Mouse (Mus musculus): Measurements from ENCODE around the gene Khdc1c. TPM values are rescaled to one million over a fixed set of nuclear protein-coding genes. Genes with fewer than 3 reads are reported as not detected.
"Not testable (repeated sequence)": the region's sequence is repeated elsewhere in the genome, so short reads cannot be mapped to it uniquely, and the experiment has no call there.

The Khdc1c gene
- polyA plus RNA-seq, 1 experiment, result not detected

DNA sequence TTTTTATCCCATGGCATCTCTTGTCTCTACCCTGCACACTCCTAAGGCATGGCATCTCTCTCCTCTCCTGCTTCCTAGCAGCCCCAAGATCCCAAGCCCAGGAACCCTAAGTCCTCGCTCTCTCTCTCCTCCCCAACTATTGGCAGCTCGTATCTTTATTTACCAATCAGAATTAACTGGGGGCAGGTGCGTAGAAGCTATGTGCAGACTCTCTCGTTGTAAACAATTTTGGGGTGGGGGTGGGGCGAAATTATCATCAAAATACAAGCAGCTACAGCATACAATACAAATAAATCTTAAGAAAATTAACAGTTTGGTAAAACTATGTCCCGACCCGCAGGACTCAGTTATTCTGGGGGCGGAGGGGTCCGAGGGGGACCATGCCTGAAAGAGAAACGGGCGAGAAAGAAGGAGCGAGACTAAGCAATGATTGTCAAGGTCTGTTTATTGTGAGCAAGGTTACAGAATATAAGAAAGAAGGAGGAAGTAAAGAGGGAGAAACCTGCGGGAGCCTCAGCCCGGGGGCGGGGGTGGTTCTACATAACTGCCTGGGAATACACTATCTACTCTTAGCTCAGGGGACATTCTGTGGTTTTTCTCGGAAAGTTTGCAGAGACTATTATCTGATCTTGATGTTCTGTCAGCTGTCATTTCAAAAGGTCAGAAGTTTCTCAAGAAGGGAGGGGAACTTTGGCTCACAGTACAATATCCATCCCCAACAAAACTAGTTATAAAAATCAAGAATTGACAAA, 34.7 kb upstream of the Khdc1c start:
- Histone ChIP-seq H3K27ac (ENCODE audit: insufficient read depth, low read length) (peak overlapping the region; percentile 77), H3K36me3 (ENCODE audit: control insufficient read depth, insufficient read depth, low read length) (no peaks in the 10 kb centered on the region), H3K4me3 (ENCODE audit: extremely low read depth, insufficient read depth, insufficient read length) (no peak overlapping the region; the same call in 1 of the 2 replicates), H3K4me1 (ENCODE audit: control insufficient read depth, insufficient read depth, insufficient read length) (peaks cover 4% of the 10 kb centered on the region; the same call in 1 of the 2 replicates), H3K27me3 (ENCODE audit: control insufficient read depth, insufficient read depth, low read length) (no peaks in the 10 kb centered on the region)
- TF ChIP-seq POLR2A (IDR thresholded peaks at IDR 0.05; ENCODE audit: low read depth, low read length) (no peak), CTCF (IDR thresholded peaks at IDR 0.05; ENCODE audit: extremely low read depth, insufficient read depth, insufficient read length, insufficient replicate concordance) (no peak)
- WGBS, result 35% methylated on average over 16 of the region's 16 CpGs
- peak; percentile 14 for DNase-seq (ENCODE audit: low read depth in 1 of 2, low spot score in 2 of 2)

DNA sequence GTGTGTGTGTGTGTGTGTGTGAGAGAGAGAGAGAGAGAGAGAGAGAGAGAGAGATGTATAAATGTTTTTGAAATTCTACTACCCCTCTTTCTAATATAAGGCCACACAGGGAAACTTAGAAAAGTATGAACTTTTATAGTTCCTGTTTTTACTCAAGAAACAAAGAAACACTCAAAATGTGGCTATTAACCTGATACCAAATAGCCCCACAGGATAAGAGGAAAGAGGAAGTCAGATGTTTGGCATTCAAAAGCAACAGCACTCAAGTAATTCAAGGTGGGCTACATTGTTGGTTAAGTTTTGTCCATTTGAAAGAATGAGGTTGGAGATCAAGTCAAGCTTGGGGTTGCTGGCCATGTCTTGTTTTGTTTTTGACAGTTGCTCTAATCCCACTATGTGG, 32.3 kb upstream of the Khdc1c start:
- no peak for TF ChIP-seq CTCF (IDR thresholded peaks at IDR 0.05; ENCODE audit: extremely low read depth, insufficient read depth, insufficient read length, insufficient replicate concordance)
- no peak for TF ChIP-seq POLR2A (IDR thresholded peaks at IDR 0.05; ENCODE audit: low read depth, low read length)
- H3K27ac ChIP-seq (ENCODE audit: insufficient read depth, low read length), result peak overlapping the region; percentile 29; the same call in 1 of the 2 replicates
- peaks cover 4% of the 10 kb centered on the region; the same call in 1 of the 2 replicates for H3K4me1 ChIP-seq (ENCODE audit: control insufficient read depth, insufficient read depth, insufficient read length)
- no peak for DNase-seq (ENCODE audit: low read depth in 1 of 2, low spot score in 2 of 2)
- H3K36me3 ChIP-seq (ENCODE audit: control insufficient read depth, insufficient read depth, low read length), result no peaks in the 10 kb centered on the region
- H3K4me3 ChIP-seq (ENCODE audit: extremely low read depth, insufficient read depth, insufficient read length), result no peak overlapping the region
- H3K27me3 ChIP-seq (ENCODE audit: control insufficient read depth, insufficient read depth, low read length), result no peaks in the 10 kb centered on the region

DNA sequence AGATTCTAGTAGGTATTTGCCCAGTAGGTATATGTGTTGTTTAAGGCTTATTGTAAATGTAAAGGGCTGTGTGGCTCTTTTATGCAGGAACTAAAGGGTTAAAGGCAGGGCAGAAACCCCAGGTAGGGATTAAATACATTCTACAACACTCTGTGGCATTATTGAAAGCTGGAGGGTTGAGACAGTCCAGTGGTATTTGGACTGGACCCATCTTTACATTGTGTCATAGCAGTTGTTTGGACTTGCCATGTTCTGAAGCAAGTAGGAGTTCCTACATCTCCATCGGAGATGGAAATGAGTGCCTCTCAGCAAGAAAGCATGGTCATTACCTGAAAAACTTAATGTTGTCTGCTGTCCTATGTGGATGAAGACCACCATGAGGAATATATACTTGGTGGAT, 27.4 kb upstream of the Khdc1c start:
- H3K27me3 ChIP-seq (ENCODE audit: control insufficient read depth, insufficient read depth, low read length), result no peaks in the 10 kb centered on the region
- H3K27ac ChIP-seq (ENCODE audit: insufficient read depth, low read length), result no peak overlapping the region
- no peaks in the 10 kb centered on the region for H3K36me3 ChIP-seq (ENCODE audit: control insufficient read depth, insufficient read depth, low read length)
- no peak overlapping the region for H3K4me3 ChIP-seq (ENCODE audit: extremely low read depth, insufficient read depth, insufficient read length)
- no peaks in the 10 kb centered on the region for H3K4me1 ChIP-seq (ENCODE audit: control insufficient read depth, insufficient read depth, insufficient read length)
- no peak for DNase-seq (ENCODE audit: low read depth in 1 of 2, low spot score in 2 of 2)
- WGBS, result 93% methylated on average over 1 of the region's 1 CpGs
- TF ChIP-seq CTCF (IDR thresholded peaks at IDR 0.05; ENCODE audit: extremely low read depth, insufficient read depth, insufficient read length, insufficient replicate concordance) (no peak), POLR2A (IDR thresholded peaks at IDR 0.05; ENCODE audit: low read depth, low read length) (no peak)

DNA sequence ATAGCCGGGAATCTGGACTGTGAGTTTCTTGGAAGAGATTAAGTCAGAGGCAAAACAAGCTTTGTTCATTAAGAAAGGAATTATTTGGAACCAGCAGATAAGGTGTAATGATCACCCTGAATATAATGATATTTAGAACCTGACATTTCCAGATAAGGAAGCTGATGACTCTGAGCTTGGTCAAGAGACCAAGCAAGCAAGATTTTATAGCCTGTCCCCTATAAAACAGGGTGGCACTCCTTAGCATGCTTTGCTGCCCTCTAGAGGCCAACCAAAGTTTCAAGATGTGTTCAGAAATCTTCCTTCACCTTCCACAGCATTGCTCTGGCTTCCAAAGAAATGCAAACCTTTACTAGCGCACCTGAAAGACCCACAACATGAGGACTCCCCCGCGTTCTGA, 23.9 kb upstream of the Khdc1c start:
- Histone ChIP-seq H3K27me3 (ENCODE audit: control insufficient read depth, insufficient read depth, low read length) (no peaks in the 10 kb centered on the region), H3K4me3 (ENCODE audit: extremely low read depth, insufficient read depth, insufficient read length) (no peak overlapping the region), H3K4me1 (ENCODE audit: control insufficient read depth, insufficient read depth, insufficient read length) (no peaks in the 10 kb centered on the region), H3K27ac (ENCODE audit: insufficient read depth, low read length) (no peak overlapping the region), H3K36me3 (ENCODE audit: control insufficient read depth, insufficient read depth, low read length) (no peaks in the 10 kb centered on the region)
- peak; percentile 8 to 38 for DNase-seq (ENCODE audit: low read depth in 1 of 2, low spot score in 2 of 2)
- TF ChIP-seq CTCF (IDR thresholded peaks at IDR 0.05; ENCODE audit: extremely low read depth, insufficient read depth, insufficient read length, insufficient replicate concordance), result peak; percentile 46; the same call in 1 of the 2 replicates
- no peak for TF ChIP-seq POLR2A (IDR thresholded peaks at IDR 0.05; ENCODE audit: low read depth, low read length)
- WGBS, result 67% methylated on average over 4 of the region's 4 CpGs

- WGBS, result 79% methylated on average over 7 of the region's 7 CpGs
- not testable (repeated sequence) for H3K27me3 ChIP-seq (ENCODE audit: control insufficient read depth, insufficient read depth, low read length); H3K4me1 ChIP-seq (ENCODE audit: control insufficient read depth, insufficient read depth, insufficient read length); H3K36me3 ChIP-seq (ENCODE audit: control insufficient read depth, insufficient read depth, low read length); DNase-seq (ENCODE audit: low read depth in 1 of 2, low spot score in 2 of 2); H3K4me3 ChIP-seq (ENCODE audit: extremely low read depth, insufficient read depth, insufficient read length); H3K27ac ChIP-seq (ENCODE audit: insufficient read depth, low read length)
Observed at GRCm38 (mm10) chr1:21344752-21345151, 23.4 kb upstream of the Khdc1c start.

DNA sequence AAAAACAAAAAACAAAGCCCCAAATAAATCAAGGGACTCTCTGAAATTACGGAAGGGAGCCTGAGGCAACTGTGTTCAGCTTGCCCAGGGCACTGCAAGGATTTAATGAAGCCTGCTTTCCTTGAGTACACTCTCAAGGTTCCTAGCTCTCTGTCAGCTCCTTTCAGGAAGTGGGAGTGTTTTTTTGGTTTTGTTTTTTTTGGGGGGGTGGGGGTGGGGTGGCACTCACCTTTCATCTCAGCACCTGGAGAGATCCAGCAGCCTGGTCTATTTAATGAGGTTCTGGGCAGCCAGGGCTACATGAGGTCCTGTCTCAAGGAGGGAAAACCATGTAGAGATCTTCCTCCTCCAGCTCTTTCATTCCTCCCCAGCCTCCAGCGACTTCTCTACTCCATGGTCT, 18.8 kb upstream of the Khdc1c start, which contains the start of gene Khdc1a:
Gene Khdc1a, plus strand, starts transcription at position 301 of the 400 bp plus-strand sequence.
- Histone ChIP-seq H3K36me3 (ENCODE audit: control insufficient read depth, insufficient read depth, low read length) (no peaks in the 10 kb centered on the region), H3K27ac (ENCODE audit: insufficient read depth, low read length) (no peak within 1 kb of the TSS), H3K4me3 (ENCODE audit: extremely low read depth, insufficient read depth, insufficient read length) (no peak within 1 kb of the TSS), H3K27me3 (ENCODE audit: control insufficient read depth, insufficient read depth, low read length) (no peaks in the 10 kb centered on the region), H3K4me1 (ENCODE audit: control insufficient read depth, insufficient read depth, insufficient read length) (no peaks in the 10 kb centered on the region)
- no peak for DNase-seq (ENCODE audit: low read depth in 1 of 2, low spot score in 2 of 2)
- 83% methylated on average over 2 of the region's 2 CpGs for WGBS
- TF ChIP-seq POLR2A (IDR thresholded peaks at IDR 0.05; ENCODE audit: low read depth, low read length), result no peak
- TF ChIP-seq CTCF (IDR thresholded peaks at IDR 0.05; ENCODE audit: extremely low read depth, insufficient read depth, insufficient read length, insufficient replicate concordance), result no peak

GRCm38 (mm10) chr1:21383256-21383655, 15.1 kb downstream of the Khdc1c start, which contains the start of gene Khdc1b:
Gene Khdc1b (plus strand): TSS chr1:21383556.
- H3K4me1 ChIP-seq (ENCODE audit: control insufficient read depth, insufficient read depth, insufficient read length), result no peaks in the 10 kb centered on the region
- H3K27me3 ChIP-seq (ENCODE audit: control insufficient read depth, insufficient read depth, low read length), result no peaks in the 10 kb centered on the region
- H3K4me3 ChIP-seq (ENCODE audit: extremely low read depth, insufficient read depth, insufficient read length), result no peak within 1 kb of the TSS
- TF ChIP-seq CTCF (IDR thresholded peaks at IDR 0.05; ENCODE audit: extremely low read depth, insufficient read depth, insufficient read length, insufficient replicate concordance) (no peak), POLR2A (IDR thresholded peaks at IDR 0.05; ENCODE audit: low read depth, low read length) (no peak)
- WGBS, result 82% methylated on average over 1 of the region's 1 CpGs
- DNase-seq (ENCODE audit: low read depth in 1 of 2, low spot score in 2 of 2), result no peak
- no peaks in the 10 kb centered on the region for H3K36me3 ChIP-seq (ENCODE audit: control insufficient read depth, insufficient read depth, low read length)
- no peak within 1 kb of the TSS for H3K27ac ChIP-seq (ENCODE audit: insufficient read depth, low read length)
